Mouse (Mus musculus) stomach, postnatal 0 days (tissue): ENCODE results near the gene Gm43517.

Source experiments
- CTCF ChIP-seq: IDR thresholded peaks from 2 replicates; pipeline ENCODE4 v1.5.1; 2016; ENCODE audit warnings: antibody characterized with exemption, low read depth, mild to moderate bottlenecking, moderate library complexity
- EP300 ChIP-seq: optimal IDR thresholded peaks from 2 replicates; pipeline ENCODE3; 2016; ENCODE audit warnings: antibody characterized with exemption

GRCm38 (mm10) chr12:49382565-49383520 is 2.1 kb upstream of the Gm43517 start, which contains the start of gene Foxg1:
- TF ChIP-seq CTCF (no peak), EP300 (no peak)
